Mouse (Mus musculus) heart, adult 8-10 months (tissue): ENCODE data around the gene Nap1l2. TPM values are rescaled to one million over a fixed set of nuclear protein-coding genes. Genes with fewer than 3 reads are reported as not detected.
"Not testable (repeated sequence)": the region's sequence is repeated elsewhere in the genome, so short reads cannot be mapped to it uniquely, and the experiment has no call there.

ENCODE experiments used
- DNase-seq: peaks from one replicate; pipeline ENCODE4 v3.0.0; 2022; ENCODE audit warnings: low spot score
- total RNA-seq, 4 experiments: library from RNA; stranded (reverse); gene quantifications; 2 replicates each; pipeline ENCODE4 v1.2.4; 2022

The Nap1l2 gene
- total RNA-seq, result not detected

- peak; percentile 5 for DNase-seq
These were observed at the start of gene Nap1l2 for GRCm38 (mm10) chrX:103186431-103186786. TSS of gene Nap1l2 (minus strand) at chrX:103186640.

DNA sequence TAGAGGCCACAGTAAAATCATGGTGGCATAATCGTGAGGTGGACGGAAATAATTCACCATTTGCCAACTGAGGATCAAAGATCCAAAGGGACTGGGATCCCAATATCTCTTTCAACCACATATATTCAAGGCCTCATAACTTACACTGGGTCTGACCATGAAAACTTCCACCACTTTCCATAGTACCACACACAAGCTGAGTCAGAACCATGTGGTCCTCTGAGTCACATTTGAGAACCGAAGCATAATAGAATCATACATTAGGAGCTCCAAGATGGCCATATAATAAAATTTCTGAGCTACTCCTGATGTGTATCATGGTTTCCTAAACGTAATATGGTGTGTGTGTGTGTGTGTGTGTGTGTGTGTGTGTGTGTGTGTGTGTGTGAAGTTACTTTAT is 28.8 kb upstream of the Nap1l2 start:
- DNase-seq, result no peak

DNA sequence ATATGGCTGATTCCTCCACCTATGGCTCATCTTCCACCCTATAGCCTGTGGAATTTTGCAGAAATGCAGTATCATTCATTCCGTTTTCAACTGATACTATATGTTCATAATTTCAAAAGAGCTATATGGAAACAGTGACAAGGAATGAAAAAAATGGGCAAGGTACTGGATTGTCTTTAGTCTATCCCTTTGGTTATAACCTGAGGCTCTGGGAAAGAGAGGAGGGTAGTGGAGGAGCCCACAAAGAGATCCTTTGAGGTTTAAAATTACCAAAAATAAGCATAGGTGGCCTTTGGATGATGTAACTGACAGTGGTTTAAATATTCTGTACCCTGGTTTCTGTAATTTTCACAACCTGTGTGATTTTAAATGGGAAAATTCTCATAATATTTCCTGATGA is 389 bp upstream of the Nap1l2 start:
- DNase-seq, result no peak

GRCm38 (mm10) chrX:103185781-103186430 is 534 bp downstream of the Nap1l2 start:
- DNase-seq, result no peak

GRCm38 (mm10) chrX:103183536-103183935 is 2.9 kb downstream of the Nap1l2 start:
- no peak for DNase-seq

DNA sequence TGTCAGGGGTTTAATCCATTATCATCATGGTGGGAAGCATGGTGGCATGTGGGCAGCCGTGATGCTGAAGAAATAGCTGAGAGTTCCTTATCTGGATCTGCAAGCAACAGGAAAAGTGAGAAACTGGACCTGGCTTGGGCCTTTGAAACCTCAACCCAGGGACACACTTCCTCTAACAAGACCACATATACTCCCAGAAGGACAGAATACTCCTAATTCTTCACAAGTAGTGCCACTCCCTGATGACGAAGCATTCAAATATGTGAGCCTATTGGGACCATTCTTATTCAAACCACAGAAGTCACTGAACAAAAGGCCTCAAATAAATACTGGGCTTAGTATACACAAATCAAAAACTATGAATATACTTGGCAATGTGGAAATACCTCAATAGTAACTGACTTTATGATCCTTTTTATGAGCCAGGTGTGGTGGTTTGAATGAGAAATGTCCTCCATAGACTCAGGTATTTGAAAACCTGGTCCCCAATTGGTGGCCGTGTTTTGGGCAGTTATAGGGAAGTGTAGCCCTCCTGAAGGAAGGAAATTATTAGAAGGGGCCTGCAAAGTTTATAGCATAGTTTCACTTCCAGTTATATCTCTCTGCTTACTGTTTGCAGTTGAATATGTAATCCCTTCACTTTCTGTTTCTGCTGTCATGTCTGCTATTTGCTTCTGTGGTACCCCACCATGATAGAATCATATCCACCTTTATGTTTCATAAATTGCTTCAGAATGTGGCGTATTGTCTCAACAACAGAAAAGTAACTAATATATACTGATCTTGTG is 6.5 kb downstream of the Nap1l2 start:
- no peak for DNase-seq

DNA sequence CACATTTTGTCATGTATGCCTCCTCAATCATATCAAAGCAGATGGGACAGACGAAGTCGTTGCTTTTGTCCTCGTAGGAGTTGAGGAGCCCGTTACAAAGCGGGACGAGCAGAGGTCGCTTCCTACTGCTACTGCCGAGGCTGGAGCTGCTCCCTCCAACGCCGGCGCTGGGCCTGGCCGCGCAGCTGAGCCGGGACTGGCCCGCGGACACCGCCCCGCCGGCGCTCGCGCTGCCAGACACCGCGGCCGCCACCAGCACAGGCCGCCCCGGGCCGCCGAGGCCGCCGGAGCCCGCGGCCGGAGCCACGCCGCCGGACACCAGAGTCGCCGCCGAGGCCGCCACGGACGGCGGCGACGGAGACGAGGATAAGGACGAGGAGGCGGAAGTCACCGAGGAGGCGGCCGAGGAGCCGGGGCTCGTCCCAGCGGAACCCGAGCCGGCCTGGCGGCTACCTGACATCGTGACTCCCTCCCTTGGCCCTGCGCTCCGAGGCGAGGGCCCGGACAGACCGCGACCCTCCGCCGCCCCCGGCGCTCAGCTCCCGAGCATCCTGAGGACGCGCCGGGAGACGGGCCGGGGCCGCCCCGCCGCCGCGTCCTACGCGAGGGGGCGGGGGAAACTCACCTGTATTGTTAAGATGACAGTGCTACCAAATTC is 21.4 kb downstream of the Nap1l2 start:
- DNase-seq, result not testable (repeated sequence)

DNA sequence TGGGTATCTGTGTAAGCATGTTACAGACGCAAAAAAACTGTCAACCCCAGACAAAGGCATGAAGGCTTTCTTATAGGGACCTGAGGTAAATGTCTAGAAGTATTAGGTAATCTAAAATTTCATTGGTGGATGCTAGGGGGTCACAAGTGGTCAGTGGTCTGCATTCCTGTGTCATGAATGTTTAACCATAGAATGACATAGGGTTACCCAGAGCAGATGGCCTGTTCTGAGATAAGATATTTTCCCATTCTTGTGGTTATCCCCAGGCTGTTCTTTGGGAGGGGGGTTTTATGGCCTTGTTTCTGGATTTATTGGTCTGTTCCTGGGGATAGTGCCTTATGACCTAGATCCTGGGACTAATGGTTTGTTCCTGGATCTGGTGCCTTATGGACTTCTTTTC is 30.3 kb downstream of the Nap1l2 start:
- DNase-seq, result no peak

DNA sequence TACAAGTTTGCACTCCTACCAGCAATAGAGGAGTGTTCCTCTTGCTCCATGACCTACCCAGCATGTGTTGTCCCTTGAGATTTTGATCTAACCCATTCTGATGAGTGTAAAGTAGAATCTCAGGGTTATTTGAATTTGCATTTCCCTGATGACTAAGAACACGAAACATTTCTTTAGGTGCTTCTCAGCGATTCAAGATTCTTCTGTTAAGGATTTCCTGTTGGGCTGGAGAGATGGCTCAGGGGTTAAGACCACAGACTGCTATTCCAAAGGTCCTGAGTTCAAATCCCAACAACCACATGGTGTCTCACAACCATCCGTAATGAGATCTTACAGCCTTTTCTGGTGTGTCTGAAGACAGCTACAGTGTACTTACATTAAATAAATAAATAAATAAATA is 47.9 kb downstream of the Nap1l2 start:
- DNase-seq, result no peak

Other genes with a start within 250 kb of the Nap1l2 start
- gene Cdx4, start 134.8 kb upstream of the Nap1l2 start, total RNA-seq, result not detected
- gene Chic1, start 169.8 kb upstream of the Nap1l2 start, total RNA-seq, result under 1 TPM; 0.62 to 0.94 (median 0.67) TPM
- gene Tsx, start 227.8 kb upstream of the Nap1l2 start, total RNA-seq, result not detected
- gene Gm26992, start 235.4 kb upstream of the Nap1l2 start, total RNA-seq, result not detected